Mouse (Mus musculus) thymus, postnatal 14 days (tissue): ENCODE data around the gene Ccdc69.

ENCODE experiments used
- DNase-seq: peaks from one replicate; pipeline ENCODE4 v3.0.0; 2021

Ccdc69 gene

GRCm38 (mm10) chr11:55005684-55006083 lies 72.2 kb downstream of the Ccdc69 start:
- DNase-seq, result no peak

GRCm38 (mm10) chr11:55004970-55005502 lies 72.9 kb downstream of the Ccdc69 start:
- DNase-seq, result no peak
